Mouse (Mus musculus) cerebellum, postnatal 10 days (tissue): ENCODE results near the gene Alg9.
A peak's percentile ranks its signal among the peaks of the same experiment; 100 is the strongest.
"Not testable (repeated sequence)": the region's sequence is repeated elsewhere in the genome, so short reads cannot be mapped to it uniquely, and the experiment has no call there.

ENCODE experiments used
- DNase-seq, 2 experiments: peaks; one replicate each; pipeline ENCODE4 v3.0.0; 2021; ENCODE audit warnings: mixed read lengths in 2 of 2

Gene Alg9

DNA sequence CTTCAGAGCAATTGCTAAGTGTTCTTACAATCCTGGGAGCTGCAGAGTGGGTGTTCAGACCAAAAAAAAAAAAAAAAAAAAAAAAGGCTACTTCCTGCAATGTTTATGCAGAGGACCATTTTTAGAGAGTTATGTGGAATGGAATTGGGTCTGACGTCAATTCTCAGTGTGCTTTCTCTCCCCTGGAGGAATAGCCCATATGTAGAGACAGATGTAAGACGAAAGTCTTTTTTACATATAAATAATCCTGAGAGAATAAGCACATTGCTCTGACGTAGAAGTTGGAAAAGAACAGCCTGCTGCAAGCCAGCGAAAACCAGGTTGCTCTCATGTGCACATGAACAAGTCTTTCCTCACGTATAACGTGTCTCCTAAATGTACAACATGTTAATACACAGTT is 44.9 kb downstream of the Alg9 start:
- no peak for DNase-seq

DNA sequence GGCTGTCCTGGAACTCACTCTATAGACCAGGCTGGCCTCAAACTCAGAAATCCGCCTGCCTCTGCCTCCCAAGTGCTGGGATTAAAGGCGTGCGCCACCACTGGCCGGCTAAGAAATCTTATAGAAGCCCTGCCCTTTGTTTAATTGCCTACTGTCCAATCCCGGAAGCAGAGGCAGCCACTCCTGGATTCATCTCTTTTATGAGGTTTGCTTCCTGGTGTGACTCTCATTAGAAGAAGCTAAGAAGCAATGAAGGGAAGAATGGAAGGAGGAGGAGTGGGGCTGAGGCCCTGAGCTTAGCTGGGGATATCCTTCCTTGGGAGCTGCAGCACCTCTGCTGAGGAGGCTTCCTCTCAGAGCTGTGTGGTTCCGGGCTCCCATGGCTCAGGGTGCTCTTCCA is 46.8 kb downstream of the Alg9 start:
- no peak for DNase-seq

DNA sequence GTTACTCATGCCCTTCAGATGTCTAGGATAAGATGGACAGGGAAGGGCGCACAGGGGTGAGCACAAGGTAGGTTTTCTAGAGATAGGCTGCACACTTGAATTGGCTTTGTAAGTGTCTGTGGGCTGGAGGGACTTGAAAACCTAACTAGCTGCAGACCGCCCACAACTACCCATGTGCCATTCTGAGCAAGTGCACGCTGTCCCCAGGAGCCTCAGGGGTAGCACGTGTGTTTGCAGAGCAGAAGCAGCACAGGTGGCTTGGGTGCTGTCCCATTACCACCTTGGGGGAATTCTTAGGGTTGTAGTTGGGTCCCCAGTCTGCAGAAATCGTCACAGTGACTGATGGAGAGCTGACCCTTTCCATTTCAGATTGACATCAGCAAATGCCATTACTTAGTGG is 47.4 kb downstream of the Alg9 start:
- no peak for DNase-seq

GRCm38 (mm10) chr9:50823779-50824453 is 49.1 kb downstream of the Alg9 start:
- DNase-seq, result no peak

- DNase-seq, result no peak
These were observed 56.7 kb downstream of the Alg9 start for GRCm38 (mm10) chr9:50831514-50831913.

- no peak for DNase-seq
These were observed 57.3 kb downstream of the Alg9 start for GRCm38 (mm10) chr9:50832162-50832561.

DNA sequence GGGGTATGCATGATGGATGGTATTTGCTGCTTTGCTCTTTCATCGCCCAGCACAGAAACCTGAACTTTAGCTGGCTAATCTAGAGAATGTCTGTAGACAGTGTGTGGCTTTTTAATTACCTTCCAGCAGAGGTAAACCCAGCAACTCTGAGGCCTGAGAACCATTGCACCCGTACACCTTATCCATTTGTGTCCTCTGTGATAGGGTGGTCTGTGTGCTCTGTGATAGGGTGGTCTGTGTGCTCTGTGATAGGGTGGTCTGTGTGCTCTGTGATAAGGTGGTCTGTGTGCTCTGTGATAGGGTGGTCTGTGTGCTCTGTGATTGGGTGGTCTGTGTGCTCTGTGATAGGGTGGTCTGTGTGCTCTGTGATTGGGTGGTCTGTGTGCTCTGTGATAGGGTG is 57.8 kb downstream of the Alg9 start:
- DNase-seq, result not testable (repeated sequence)

GRCm38 (mm10) chr9:50833786-50834185 is 59.0 kb downstream of the Alg9 start:
- DNase-seq, result no peak

DNA sequence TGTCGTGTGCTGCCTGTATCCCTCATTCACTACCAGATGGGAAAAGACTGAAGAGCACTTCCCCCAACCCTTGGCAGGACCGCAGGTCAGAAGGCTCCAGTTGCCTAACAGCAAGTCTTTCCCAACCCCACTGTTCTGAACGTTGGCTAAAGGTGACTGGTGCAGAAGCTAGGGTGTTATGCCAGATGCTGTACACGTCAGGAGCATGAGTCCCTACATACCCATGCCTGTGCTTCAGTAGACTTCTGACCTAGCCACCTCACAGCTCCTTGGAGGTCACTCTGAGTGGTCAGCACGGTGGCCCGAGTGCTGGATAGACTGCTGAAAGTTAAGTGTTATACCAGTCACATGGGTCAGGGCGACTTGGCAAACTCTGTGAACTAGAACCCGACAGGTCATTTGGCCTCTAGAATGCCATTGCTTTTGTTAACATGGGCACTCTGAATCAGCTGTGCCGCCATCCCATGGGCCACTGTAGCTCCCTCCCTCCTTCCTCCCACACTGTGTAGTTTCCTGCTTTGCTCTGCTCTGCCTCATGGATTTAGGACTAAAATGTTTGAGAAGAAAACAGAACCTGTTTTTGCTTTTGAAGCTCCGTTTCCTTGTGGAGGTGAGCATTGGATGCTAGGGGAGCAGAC is 60.4 kb downstream of the Alg9 start:
- no peak for DNase-seq

- no peak for DNase-seq
These were observed 61.3 kb downstream of the Alg9 start for GRCm38 (mm10) chr9:50836097-50836496.

DNA sequence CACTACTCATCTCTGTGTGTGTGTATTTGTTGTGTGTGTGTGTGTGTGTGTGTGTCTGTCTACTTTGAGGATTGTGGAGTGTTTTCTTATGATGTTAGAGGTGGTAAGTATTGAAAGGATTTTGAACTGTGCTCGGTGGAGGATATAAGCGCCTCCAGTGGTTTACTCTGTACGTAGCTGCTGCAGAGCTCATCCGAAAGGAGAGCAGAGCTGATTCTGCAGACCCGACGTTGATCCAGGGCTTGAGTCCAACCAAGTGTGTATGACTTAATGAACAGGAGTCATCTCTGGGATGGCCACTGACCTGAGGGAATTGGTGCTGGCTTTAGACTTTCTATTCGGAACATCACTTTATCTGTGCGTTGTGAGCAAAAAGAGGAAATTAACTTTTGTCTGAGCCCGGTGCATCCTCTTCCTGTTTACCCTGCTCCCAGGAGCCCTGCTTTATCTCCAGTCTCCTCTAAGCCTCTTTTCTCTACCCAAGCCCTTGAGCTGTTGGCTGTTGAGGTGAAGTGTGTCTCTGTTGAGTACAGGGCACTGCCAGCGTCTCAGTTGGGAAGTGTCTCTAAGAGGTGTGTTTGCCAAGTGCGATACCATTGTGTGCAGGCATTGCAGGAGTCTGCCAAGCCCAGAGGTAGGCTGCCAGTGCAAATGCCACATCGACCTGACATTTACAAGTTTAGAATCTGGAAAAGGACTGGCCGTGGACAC is 66.4 kb downstream of the Alg9 start:
- peak in 1 of 2 experiments; percentile 34 for DNase-seq

- no peak for DNase-seq
These were observed 70.3 kb downstream of the Alg9 start, which contains the start of gene Ppp2r1b for GRCm38 (mm10) chr9:50845081-50845480. Gene Ppp2r1b, plus strand, starts transcription at chr9:50845301.

GRCm38 (mm10) chr9:50845547-50845946 is 70.7 kb downstream of the Alg9 start:
- DNase-seq, result no peak

GRCm38 (mm10) chr9:50847133-50847532 is 72.3 kb downstream of the Alg9 start:
- no peak for DNase-seq

- no peak for DNase-seq
These were observed 73.0 kb downstream of the Alg9 start for GRCm38 (mm10) chr9:50847606-50848368.

- no peak for DNase-seq
These were observed 74.0 kb downstream of the Alg9 start for GRCm38 (mm10) chr9:50848821-50849220.

- DNase-seq, result peak; percentile 95 to 97
These were observed 74.4 kb downstream of the Alg9 start for GRCm38 (mm10) chr9:50849249-50849648.

GRCm38 (mm10) chr9:50849755-50850154 is 74.9 kb downstream of the Alg9 start:
- no peak for DNase-seq

DNA sequence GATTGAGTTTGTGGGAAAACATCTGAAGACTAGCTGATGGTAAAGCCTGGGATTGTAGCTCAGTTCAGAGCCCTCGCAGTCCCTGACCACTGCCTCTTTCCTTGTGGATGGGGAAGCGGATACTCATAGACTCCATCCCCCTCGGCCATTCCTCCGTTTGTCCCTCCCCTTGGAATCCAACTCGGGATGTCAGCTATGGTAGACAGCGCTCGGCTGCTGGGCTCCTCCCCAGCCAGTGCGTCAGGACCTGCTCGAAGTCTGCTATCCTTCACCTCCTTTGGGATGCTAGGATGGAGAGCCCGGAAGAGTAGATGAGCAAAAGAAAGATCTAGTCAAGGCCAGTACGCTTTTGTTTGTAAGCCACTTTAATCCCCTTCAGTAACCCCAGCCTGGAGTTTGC is 75.5 kb downstream of the Alg9 start:
- no peak for DNase-seq

DNA sequence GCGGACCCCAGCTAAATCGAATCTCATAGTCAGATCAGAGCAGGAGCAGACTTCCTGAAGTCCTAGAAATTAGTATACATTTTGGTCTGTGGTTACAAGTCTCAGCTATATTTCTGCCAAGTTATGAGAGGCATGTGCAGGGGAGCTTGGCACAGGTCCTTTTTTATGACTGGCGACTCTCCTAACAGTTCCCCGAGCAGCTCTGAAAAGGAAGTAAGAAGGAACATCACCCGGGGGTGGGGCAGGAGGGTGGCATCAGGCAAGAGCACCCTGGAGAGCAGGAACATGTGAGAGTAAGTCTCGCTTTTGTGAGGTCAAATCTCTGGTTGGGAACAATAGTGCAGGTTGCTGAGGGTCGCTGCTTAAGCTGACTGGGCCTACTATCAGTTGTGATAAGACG is 75.9 kb downstream of the Alg9 start:
- DNase-seq, result no peak

GRCm38 (mm10) chr9:50852634-50853349 is 78.0 kb downstream of the Alg9 start:
- peak; percentile 64 for DNase-seq

DNA sequence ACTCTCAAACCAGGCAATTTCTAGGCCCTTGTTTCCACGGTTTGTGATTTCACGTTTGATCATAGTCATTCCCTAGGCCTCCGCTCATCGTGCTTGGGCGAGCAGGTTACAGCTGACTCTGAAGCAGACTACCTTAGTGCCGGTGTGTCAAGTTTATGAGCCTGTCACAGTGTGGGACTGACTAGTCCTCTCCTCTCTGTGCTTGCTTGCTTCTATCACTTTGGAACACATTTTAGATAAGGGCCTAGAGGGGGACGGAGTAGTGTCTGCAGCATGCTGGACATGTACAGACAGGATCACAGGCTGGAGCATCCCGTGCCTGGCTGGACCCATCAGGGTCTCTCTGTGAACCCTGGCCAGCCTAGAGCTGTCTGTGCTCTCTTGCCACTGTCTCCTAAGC is 79.6 kb downstream of the Alg9 start:
- DNase-seq, result no peak
